Mouse (Mus musculus) cortical plate, adult 2 months (tissue): ENCODE measurements around the gene Slc17a3.

ENCODE experiments used
- CTCF ChIP-seq: fragments of 200-500 bp; IDR thresholded peaks from 2 replicates; pipeline ENCODE4 v1.5.1; 2011; ENCODE audit warnings: mild to moderate bottlenecking, control low read depth, low read length; ENCODE audit not compliant: insufficient read depth; ENCODE audit errors: extremely low read depth
- POLR2A ChIP-seq: fragments of 200-500 bp; IDR thresholded peaks from 2 replicates; pipeline ENCODE4 v1.6.1; 2011; ENCODE audit warnings: mild to moderate bottlenecking, low read length, control low read depth; ENCODE audit not compliant: insufficient read depth; ENCODE audit errors: extremely low read depth

DNA sequence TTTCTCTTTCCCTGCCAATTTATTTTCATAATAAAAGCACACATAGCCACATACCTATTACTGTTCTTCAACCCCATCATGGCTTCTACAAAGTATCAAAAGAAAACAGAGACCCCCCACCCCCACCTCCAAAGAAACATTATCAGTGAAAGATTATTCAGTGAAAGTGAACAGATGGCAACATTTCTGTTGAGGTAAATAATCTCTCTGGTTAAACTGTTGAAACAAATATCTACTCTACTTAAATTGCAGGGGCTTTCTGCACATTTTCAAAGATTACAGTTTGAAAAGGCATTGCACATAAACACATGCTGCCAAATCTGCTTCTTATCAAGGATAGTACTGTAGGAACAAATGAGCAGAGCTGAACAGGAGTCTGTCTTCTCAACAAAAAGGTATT, 22.6 kb downstream of the Slc17a3 start:
- TF ChIP-seq CTCF = no peak
- no peak for TF ChIP-seq POLR2A
